Comparison of ENCODE assay signal across 9 mouse cellular contexts in the genomic region with DNA sequence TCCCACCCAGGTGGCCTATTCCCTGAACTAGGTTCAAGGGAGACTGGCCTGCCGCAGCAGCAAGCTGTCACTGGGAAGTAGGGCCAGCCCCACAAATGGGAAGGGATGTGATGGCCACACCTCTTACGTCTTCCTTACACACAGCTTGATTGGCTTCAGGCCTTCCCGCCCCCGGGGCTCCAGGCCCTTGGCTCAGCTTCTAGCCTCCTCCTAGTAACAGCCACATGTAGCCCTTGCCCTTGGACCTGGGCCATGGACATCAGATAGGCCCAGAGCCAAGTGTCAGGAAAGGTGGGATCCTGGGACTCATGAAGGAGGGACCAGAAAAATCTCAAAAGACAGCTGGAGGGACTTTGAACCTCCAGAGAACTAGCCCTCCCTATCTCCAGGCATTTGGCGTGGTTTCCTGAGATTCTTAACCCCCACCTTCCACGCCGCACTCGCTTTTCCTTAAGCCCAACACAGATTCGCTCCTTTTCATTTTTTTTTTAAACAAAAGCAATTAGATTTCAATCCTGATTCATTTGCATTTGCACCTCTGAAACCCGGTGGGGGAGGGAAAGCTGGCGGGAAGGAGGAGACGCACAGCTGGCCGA. TPM values are rescaled to one million over a fixed set of nuclear protein-coding genes. Genes with fewer than 3 reads are reported as not detected.
DNase-seq lines count a peak whose midpoint lies in the region; ATAC-seq and TF ChIP-seq lines count a peak whose summit lies in the region.
"Had no signal": no experiment of that assay in that cellular context is flagged by ENCODE, and none has a peak within 500 bp of the region (broad histone marks: within the 10 kb centered on the region; RNA-seq: fewer than 3 reads in every experiment).

No protein-coding gene starts in this region.

- 6% methylated on average over 13 of the region's 13 CpGs for WGBS in kidney, adult 2 months
- WGBS in forebrain, embryonic 14.5 days = 3% methylated on average over 13 of the region's 13 CpGs
- 2% methylated on average over 13 of the region's 13 CpGs for WGBS in midbrain, embryonic 12.5 days

- H3K36me3 ChIP-seq in kidney, adult 2 months (ENCODE audit: control insufficient read depth, insufficient read depth, low read length) = no peaks in the 10 kb centered on the region
- no peaks in the 10 kb centered on the region for H3K36me3 ChIP-seq in forebrain, embryonic 14.5 days (ENCODE audit: control insufficient read depth, insufficient read depth, low read length)
- H3K36me3 ChIP-seq in midbrain, embryonic 12.5 days = no peaks in the 10 kb centered on the region

- peak overlapping the region; percentile 63 for H3K9ac ChIP-seq in forebrain, embryonic 14.5 days (ENCODE audit: low read length)
- H3K9ac ChIP-seq in midbrain, embryonic 12.5 days (replicated peaks) = peak overlapping the region; percentile 39

- TF ChIP-seq POLR2A in kidney, adult 2 months (IDR thresholded peaks at IDR 0.05; ENCODE audit: low read depth, low read length) = no peak

- H3K27me3 ChIP-seq in kidney, adult 2 months (replicated peaks; ENCODE audit: control insufficient read depth, insufficient read depth, low read length) = peaks cover 2% of the 10 kb centered on the region
- H3K27me3 ChIP-seq in forebrain, embryonic 14.5 days (replicated peaks; ENCODE audit: control insufficient read depth, insufficient read depth, low read length) = peaks cover 67% of the 10 kb centered on the region
- peaks cover 94% of the 10 kb centered on the region for H3K27me3 ChIP-seq in midbrain, embryonic 12.5 days

- H3K4me2 ChIP-seq in forebrain, embryonic 14.5 days (ENCODE audit: low read length) = peak overlapping the region; percentile 98
- H3K4me2 ChIP-seq in midbrain, embryonic 12.5 days (replicated peaks) = peak overlapping the region; percentile 69

- no peak overlapping the region for H3K27ac ChIP-seq in kidney, adult 2 months (ENCODE audit: insufficient read depth, low read depth, low read length)
- H3K27ac ChIP-seq in forebrain, embryonic 14.5 days (ENCODE audit: low read depth, low read length) = peak overlapping the region; percentile 93
- H3K27ac ChIP-seq in midbrain, embryonic 12.5 days (replicated peaks) = peak overlapping the region; percentile 88
- H3K27ac ChIP-seq: macrophage had no signal

- TF ChIP-seq CTCF in kidney, adult 2 months (conservative IDR thresholded peaks at IDR 0.05; ENCODE audit: insufficient read depth, insufficient read length, low read depth, low read length) = no peak

- DNase-seq in kidney, adult 2 months = peak; percentile 45
- DNase-seq in kidney, adult 8-10 months = no peak
- peak; percentile 49 for DNase-seq in MEL-GATA-1-ER (ENCODE audit: extremely low read depth, low read depth)
- peak; percentile 63 for DNase-seq in forebrain, embryonic 14.5 days (ENCODE audit: low spot score)
- peak; percentile 68 for DNase-seq in kidney, postnatal 10 days
- DNase-seq in spleen, postnatal 4 days (ENCODE audit: low spot score in 2 of 2) = no peak

- ATAC-seq in forebrain, embryonic 14.5 days = no peak
- no peak for ATAC-seq in midbrain, embryonic 12.5 days (ENCODE audit: low FRiP score, low read depth)
- ATAC-seq in frontal cortex, adult (ENCODE audit: low TSS enrichment) = no peak

- 0 out of 2 replicates have a peak, but pooled peaks cover under 1% of the 10 kb centered on the region for H3K4me1 ChIP-seq in kidney, adult 2 months (ENCODE audit: control insufficient read depth, insufficient read depth, low read length)
- peaks cover 36% of the 10 kb centered on the region for H3K4me1 ChIP-seq in forebrain, embryonic 14.5 days (ENCODE audit: control insufficient read depth, insufficient read depth, low read length)
- peaks cover 64% of the 10 kb centered on the region for H3K4me1 ChIP-seq in midbrain, embryonic 12.5 days

- peak overlapping the region; percentile 18; the same call in 1 of the 2 replicates for H3K4me3 ChIP-seq in kidney, adult 2 months (ENCODE audit: insufficient read depth, low read depth, low read length)
- H3K4me3 ChIP-seq in forebrain, embryonic 14.5 days (ENCODE audit: low read depth, low read length) = peak overlapping the region; percentile 35
- peak overlapping the region; percentile 36 for H3K4me3 ChIP-seq in midbrain, embryonic 12.5 days

- H3K9me3 ChIP-seq in forebrain, embryonic 14.5 days (replicated peaks; ENCODE audit: control insufficient read depth, low read length) = no peaks in the 10 kb centered on the region
- H3K9me3 ChIP-seq in midbrain, embryonic 12.5 days = no peaks in the 10 kb centered on the region

RNA-seq across cellular contexts. Expression of gene Cbx8, which starts 12.0 kb away (rescaled TPM):
- polyA plus RNA-seq in kidney, adult 2 months (2012; rRNA removed) = 2.1 and 2.7 TPM in 2 replicates
- 12.8 and 15.0 TPM in 2 replicates for polyA plus RNA-seq in forebrain, embryonic 14.5 days (2014; fragmentation: Nextera tagmentation; extraction: Ambion mirVana)
- 12.1 and 15.1 TPM in 2 replicates for polyA plus RNA-seq in midbrain, embryonic 12.5 days (2016; fragmentation: Nextera tagmentation; extraction: Ambion mirVana)

RNA-seq across cellular contexts. Expression of gene Cbx2, which starts 30.0 kb away (rescaled TPM):
- 3.5 and 3.9 TPM in 2 replicates for polyA plus RNA-seq in kidney, adult 2 months (2012; rRNA removed)
- 19.2 and 22.1 TPM in 2 replicates for polyA plus RNA-seq in forebrain, embryonic 14.5 days (2014; fragmentation: Nextera tagmentation; extraction: Ambion mirVana)
- 81.0 and 86.0 TPM in 2 replicates for polyA plus RNA-seq in midbrain, embryonic 12.5 days (2016; fragmentation: Nextera tagmentation; extraction: Ambion mirVana)

RNA-seq across cellular contexts. Expression of gene Cbx4, which starts 33.3 kb away (rescaled TPM):
- 9.3 and 10.6 TPM in 2 replicates for polyA plus RNA-seq in kidney, adult 2 months (2012; rRNA removed)
- polyA plus RNA-seq in forebrain, embryonic 14.5 days (2014; fragmentation: Nextera tagmentation; extraction: Ambion mirVana) = 9.3 and 14.5 TPM in 2 replicates
- 12.4 and 15.2 TPM in 2 replicates for polyA plus RNA-seq in midbrain, embryonic 12.5 days (2016; fragmentation: Nextera tagmentation; extraction: Ambion mirVana)

Comparison
In these comparisons a context has a peak if more than half of its experiments do, and no peak if none do; other contexts are left out.
1. DNase-seq: peak in kidney, adult 2 months (single experiment), MEL-GATA-1-ER (single experiment), forebrain, embryonic 14.5 days (single experiment) and kidney, postnatal 10 days (single experiment); none in kidney, adult 8-10 months (0 of 2) and spleen, postnatal 4 days (0 of 2).
2. Peak in every context shown above with its lines, with median percentiles within 50 percentile points of each other: H3K4me3 ChIP-seq.